Mouse (Mus musculus): ENCODE measurements around the gene Rnf128. TPM values are rescaled to one million over a fixed set of nuclear protein-coding genes. Genes with fewer than 3 reads are reported as not detected.

Rnf128 gene
- polyA plus RNA-seq, 1 experiment from 2014 or later: 0.93 TPM

- H3K27ac ChIP-seq: no peak overlapping the region
- 81% methylated on average over 5 of the region's 5 CpGs for WGBS
- no peaks in the 10 kb centered on the region for H3K36me3 ChIP-seq
- no peak for DNase-seq (ENCODE audit: low spot score)
- peaks cover 7% of the 10 kb centered on the region; the same call in 1 of the 2 replicates for H3K27me3 ChIP-seq (ENCODE audit: insufficient read depth, poor library complexity, severe bottlenecking)
- H3K4me1 ChIP-seq (replicated peaks): no peaks in the 10 kb centered on the region
- H3K9me3 ChIP-seq: no peaks in the 10 kb centered on the region
- no peak overlapping the region for H3K4me3 ChIP-seq
These were observed 89.1 kb downstream of the Rnf128 start for GRCm38 (mm10) chrX:139652226-139652625.

- Histone ChIP-seq H3K9me3 (no peaks in the 10 kb centered on the region), H3K4me3 (no peak overlapping the region), H3K27me3 (ENCODE audit: insufficient read depth, poor library complexity, severe bottlenecking) (peaks cover 7% of the 10 kb centered on the region; the same call in 1 of the 2 replicates), H3K4me1 (replicated peaks) (no peaks in the 10 kb centered on the region), H3K27ac (no peak overlapping the region), H3K36me3 (no peaks in the 10 kb centered on the region)
- no peak for DNase-seq (ENCODE audit: low spot score)
- WGBS: 96% methylated on average over 3 of the region's 3 CpGs
These were observed 90.2 kb downstream of the Rnf128 start for GRCm38 (mm10) chrX:139653292-139653691.

- H3K4me1 ChIP-seq (replicated peaks): no peaks in the 10 kb centered on the region
- H3K4me3 ChIP-seq: no peak overlapping the region
- peaks cover 7% of the 10 kb centered on the region; the same call in 1 of the 2 replicates for H3K27me3 ChIP-seq (ENCODE audit: insufficient read depth, poor library complexity, severe bottlenecking)
- no peaks in the 10 kb centered on the region for H3K9me3 ChIP-seq
- DNase-seq (ENCODE audit: low spot score): no peak
- H3K27ac ChIP-seq: no peak overlapping the region
- WGBS: 76% methylated on average over 5 of the region's 5 CpGs
- H3K36me3 ChIP-seq: no peaks in the 10 kb centered on the region
These were observed 91.4 kb downstream of the Rnf128 start for GRCm38 (mm10) chrX:139654350-139655063.

- no peak for DNase-seq (ENCODE audit: low spot score)
- Histone ChIP-seq H3K27me3 (ENCODE audit: insufficient read depth, poor library complexity, severe bottlenecking) (peaks cover 3% of the 10 kb centered on the region; the same call in 1 of the 2 replicates), H3K36me3 (no peaks in the 10 kb centered on the region), H3K27ac (no peak overlapping the region), H3K4me3 (no peak overlapping the region), H3K9me3 (no peaks in the 10 kb centered on the region), H3K4me1 (replicated peaks) (no peaks in the 10 kb centered on the region)
- WGBS: 54% methylated on average over 1 of the region's 1 CpGs
These were observed 99.0 kb downstream of the Rnf128 start for GRCm38 (mm10) chrX:139662111-139662510.

GRCm38 (mm10) chrX:139665829-139666228, 102.7 kb downstream of the Rnf128 start:
- Histone ChIP-seq H3K9me3 (no peaks in the 10 kb centered on the region), H3K4me1 (replicated peaks) (no peaks in the 10 kb centered on the region), H3K4me3 (no peak overlapping the region), H3K27ac (no peak overlapping the region), H3K27me3 (ENCODE audit: insufficient read depth, poor library complexity, severe bottlenecking) (peaks cover 3% of the 10 kb centered on the region; the same call in 1 of the 2 replicates), H3K36me3 (no peaks in the 10 kb centered on the region)
- no peak for DNase-seq (ENCODE audit: low spot score)
- 88% methylated on average over 2 of the region's 2 CpGs for WGBS

DNA sequence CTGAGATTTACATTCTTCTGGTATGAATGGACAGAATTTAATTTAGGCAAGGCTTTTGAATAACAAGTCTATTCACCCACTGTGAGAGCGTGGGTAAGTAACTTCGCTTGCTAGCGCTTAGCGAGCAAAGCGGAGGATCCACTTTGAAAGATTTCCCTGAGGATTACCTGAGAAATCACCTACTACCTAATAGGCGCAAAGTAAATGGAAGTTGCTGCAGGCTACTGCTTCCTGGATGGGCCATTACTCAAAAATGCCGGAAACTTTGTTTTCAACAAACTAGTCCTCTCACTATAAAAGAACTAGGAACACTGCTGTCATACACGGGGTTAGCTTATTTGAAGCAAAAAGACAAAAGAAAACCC, 121.3 kb downstream of the Rnf128 start:
- Histone ChIP-seq H3K4me1 (replicated peaks) (no peaks in the 10 kb centered on the region), H3K27ac (peak overlapping the region; percentile 74), H3K27me3 (ENCODE audit: insufficient read depth, poor library complexity, severe bottlenecking) (peaks cover 19% of the 10 kb centered on the region), H3K4me3 (peak overlapping the region; percentile 61), H3K36me3 (no peaks in the 10 kb centered on the region), H3K9me3 (no peaks in the 10 kb centered on the region)
- DNase-seq (ENCODE audit: low spot score): no peak
- 17% methylated on average over 8 of the region's 8 CpGs for WGBS

DNA sequence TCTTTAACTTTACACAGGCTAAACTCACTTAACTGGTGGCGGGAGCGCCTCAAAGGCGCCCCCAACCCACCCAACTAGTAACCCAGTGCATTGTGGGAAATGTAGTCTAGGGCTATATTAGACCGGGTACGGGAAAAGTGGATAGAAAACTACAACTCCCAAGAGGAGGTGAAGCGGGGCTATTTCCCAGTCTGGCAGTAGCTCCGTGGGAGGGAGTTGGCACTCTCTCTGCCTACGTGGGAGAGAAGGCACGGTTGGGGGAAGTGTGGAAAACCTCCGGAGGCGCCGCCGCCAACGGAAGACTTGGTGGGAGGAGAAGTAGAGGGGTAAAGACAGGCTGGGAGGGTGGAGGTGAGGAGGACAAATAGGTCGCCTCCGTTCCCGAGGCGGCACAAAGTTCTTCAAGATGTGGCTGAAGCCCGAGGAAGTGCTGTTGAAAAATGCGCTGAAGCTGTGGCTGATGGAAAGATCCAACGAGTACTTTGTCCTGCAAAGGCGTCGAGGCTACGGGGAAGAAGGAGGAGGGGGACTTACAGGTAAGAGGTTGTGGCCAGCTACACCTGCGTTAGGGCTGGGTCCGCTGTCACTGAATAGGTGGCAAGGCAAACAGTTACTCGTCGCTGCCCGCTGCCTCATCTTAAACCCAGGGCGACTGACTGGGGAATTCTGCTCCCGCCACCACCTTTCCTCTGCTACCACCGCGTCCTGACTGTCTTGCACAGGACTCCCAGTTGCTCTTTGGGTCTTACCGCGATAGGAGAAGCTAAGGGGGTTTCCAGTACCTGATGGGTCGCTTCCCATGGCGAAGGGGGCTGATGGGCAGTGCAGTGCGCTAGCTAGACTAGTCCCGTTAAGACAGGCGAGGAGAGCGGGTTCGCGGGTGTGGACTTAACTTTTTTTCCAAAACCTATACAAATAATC, 121.9 kb downstream of the Rnf128 start, which contains the start of gene Tbc1d8b:
Gene Tbc1d8b, plus strand, starts transcription at position 222 of the 921 bp plus-strand sequence.
- Histone ChIP-seq H3K36me3 (no peaks in the 10 kb centered on the region), H3K4me1 (replicated peaks) (no peaks in the 10 kb centered on the region), H3K4me3 (peak within 1 kb of the TSS; percentile 61), H3K27ac (peak within 1 kb of the TSS; percentile 74), H3K27me3 (ENCODE audit: insufficient read depth, poor library complexity, severe bottlenecking) (peaks cover 19% of the 10 kb centered on the region), H3K9me3 (no peaks in the 10 kb centered on the region)
- peak; percentile 63 for DNase-seq (ENCODE audit: low spot score)
- 12% methylated on average over 43 of the region's 43 CpGs for WGBS

- no peaks in the 10 kb centered on the region for H3K4me1 ChIP-seq (replicated peaks)
- H3K9me3 ChIP-seq: no peaks in the 10 kb centered on the region
- no peak within 1 kb of the TSS for H3K27ac ChIP-seq
- no peaks in the 10 kb centered on the region for H3K36me3 ChIP-seq
- 96% methylated on average over 8 of the region's 8 CpGs for WGBS
- no peak for DNase-seq (ENCODE audit: low spot score)
- H3K4me3 ChIP-seq: no peak within 1 kb of the TSS
- peaks cover 10% of the 10 kb centered on the region; the same call in 1 of the 2 replicates for H3K27me3 ChIP-seq (ENCODE audit: insufficient read depth, poor library complexity, severe bottlenecking)
These were observed 151.3 kb downstream of the Rnf128 start, which contains the start of gene Gm15013 for GRCm38 (mm10) chrX:139714381-139714780. Gene Gm15013, minus strand, starts transcription at chrX:139714481.

DNA sequence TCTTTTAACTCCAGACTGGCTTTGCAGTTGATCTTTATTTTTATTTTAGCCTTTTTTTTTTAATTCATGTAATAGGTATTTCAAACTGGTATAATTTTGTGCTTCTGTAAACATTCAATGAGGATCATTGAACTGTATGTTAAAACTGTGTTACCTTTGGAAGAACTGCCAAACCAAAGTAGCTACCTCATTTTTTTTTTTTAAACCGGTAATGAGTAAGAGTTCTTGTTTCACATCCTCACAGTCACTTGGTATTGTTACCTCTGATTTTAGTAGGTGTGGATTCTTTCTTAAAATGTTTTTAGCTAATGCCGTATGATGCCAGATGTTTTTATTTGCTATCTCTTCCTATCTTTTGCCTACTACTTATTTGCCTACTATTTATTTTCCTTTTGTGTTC, 159.2 kb downstream of the Rnf128 start:
- H3K36me3 ChIP-seq: no peaks in the 10 kb centered on the region
- peaks cover 18% of the 10 kb centered on the region for H3K27me3 ChIP-seq (ENCODE audit: insufficient read depth, poor library complexity, severe bottlenecking)
- no peaks in the 10 kb centered on the region for H3K4me1 ChIP-seq (replicated peaks)
- no peak overlapping the region for H3K4me3 ChIP-seq
- H3K27ac ChIP-seq: no peak overlapping the region
- WGBS: 90% methylated on average over 2 of the region's 2 CpGs
- DNase-seq (ENCODE audit: low spot score): no peak
- H3K9me3 ChIP-seq: no peaks in the 10 kb centered on the region

Other genes with a start within 250 kb of the Rnf128 start
- gene Trap1a, start 229.6 kb upstream of the Rnf128 start, polyA plus RNA-seq (2016; fragmentation: Nextera tagmentation; extraction: Ambion mirVana): 0.36 and 0.43 TPM in 2 replicates
- 2.5 and 2.7 TPM in 2 replicates for gene D330045A20Rik, start 82.9 kb upstream of the Rnf128 start, polyA plus RNA-seq (2016; fragmentation: Nextera tagmentation; extraction: Ambion mirVana)
- 0.78 and 0.95 TPM in 2 replicates for gene Tbc1d8b, start 121.7 kb downstream of the Rnf128 start, polyA plus RNA-seq (2016; fragmentation: Nextera tagmentation; extraction: Ambion mirVana)
- not detected in 2 replicates for gene Gm15013, start 151.2 kb downstream of the Rnf128 start, polyA plus RNA-seq (2016; fragmentation: Nextera tagmentation; extraction: Ambion mirVana)
- 0.26 and 0.41 TPM in 2 replicates for gene Ripply1, start 219.0 kb downstream of the Rnf128 start, polyA plus RNA-seq (2016; fragmentation: Nextera tagmentation; extraction: Ambion mirVana)
- gene Cldn2, start 237.5 kb downstream of the Rnf128 start, polyA plus RNA-seq (2016; fragmentation: Nextera tagmentation; extraction: Ambion mirVana): 0.44 and 0.68 TPM in 2 replicates